Mouse (Mus musculus) thymus, adult 2 months (tissue): ENCODE data around the gene Prss12.

Source experiments
- CTCF ChIP-seq: fragments of 200-500 bp; IDR thresholded peaks from 2 replicates; pipeline ENCODE4 v1.5.1; 2012; ENCODE audit warnings: mild to moderate bottlenecking, control low read depth, low read length, moderate library complexity, borderline replicate concordance; ENCODE audit not compliant: control insufficient read depth, poor library complexity, insufficient read depth; ENCODE audit errors: extremely low read depth
- POLR2A ChIP-seq: fragments of 200-500 bp; IDR thresholded peaks from 2 replicates; pipeline ENCODE4 v1.6.1; 2012; ENCODE audit warnings: mild to moderate bottlenecking, low read length, control low read depth, moderate library complexity; ENCODE audit not compliant: control insufficient read depth, poor library complexity, insufficient read depth; ENCODE audit errors: extremely low read depth

- TF ChIP-seq CTCF (no peak), POLR2A (no peak)
Observed at GRCm38 (mm10) chr3:123543585-123544304, 97.0 kb downstream of the Prss12 start.
